In genomic region chr4:140622819-140623218, GRCm38 (mm10) we compare ENCODE assay signal across 9 mouse cellular contexts. TPM values are rescaled to one million over a fixed set of nuclear protein-coding genes. Genes with fewer than 3 reads are reported as not detected.
A peak's percentile ranks its signal among the peaks of the same experiment; 100 is the strongest.
DNase-seq lines count a peak whose midpoint lies in the region; ATAC-seq lines count a peak whose summit lies in the region.
"Had no signal": no experiment of that assay in that cellular context is flagged by ENCODE, and none has a peak within 500 bp of the region (broad histone marks: within the 10 kb centered on the region; RNA-seq: fewer than 3 reads in every experiment).

No protein-coding gene starts in this region.

- DNase-seq in neural tube, embryonic 11.5 days (ENCODE audit: low spot score) = no peak
- DNase-seq in neural tube, embryonic 10.5 days (ENCODE audit: extremely low spot score, low spot score) = no peak
- peak; percentile 67 for DNase-seq in heart, postnatal 4 days
- peak; percentile 48 for DNase-seq in yolk sac, embryonic 10.5 days (ENCODE audit: low spot score)
- DNase-seq in right cerebral cortex, postnatal 10 days (ENCODE audit: low spot score in 2 of 2) = no peak
- no peak for DNase-seq in B cell, adult 2 months
- no peak for DNase-seq in cerebellum, adult 9-11 months
- DNase-seq: cerebellum, adult 2 months had no signal

- no peak for ATAC-seq in neural tube, embryonic 11.5 days (ENCODE audit: insufficient read depth, low FRiP score, low TSS enrichment)
- no peak for ATAC-seq in limb, embryonic 13.5 days (ENCODE audit: low FRiP score, low read depth)

- H3K9ac ChIP-seq in neural tube, embryonic 11.5 days (ENCODE audit: low read length) = peak overlapping the region; percentile 35
- H3K9ac ChIP-seq in limb, embryonic 13.5 days = peak overlapping the region; percentile 48

- H3K9me3 ChIP-seq in neural tube, embryonic 11.5 days (ENCODE audit: control insufficient read depth, low read length) = no peaks in the 10 kb centered on the region
- no peaks in the 10 kb centered on the region for H3K9me3 ChIP-seq in limb, embryonic 13.5 days

- no peak overlapping the region for H3K4me2 ChIP-seq in neural tube, embryonic 11.5 days (ENCODE audit: low read depth)
- no peak overlapping the region for H3K4me2 ChIP-seq in limb, embryonic 13.5 days (replicated peaks)

- 52% methylated on average over 4 of the region's 4 CpGs for WGBS in neural tube, embryonic 11.5 days
- 24% methylated on average over 4 of the region's 4 CpGs for WGBS in limb, embryonic 13.5 days

- peaks cover 38% of the 10 kb centered on the region for H3K4me1 ChIP-seq in neural tube, embryonic 11.5 days (ENCODE audit: control insufficient read depth, insufficient read depth, low read length)
- H3K4me1 ChIP-seq in limb, embryonic 13.5 days = peaks cover 34% of the 10 kb centered on the region

- H3K36me3 ChIP-seq in neural tube, embryonic 11.5 days (ENCODE audit: control insufficient read depth, insufficient read depth, low read length) = no peaks in the 10 kb centered on the region
- peaks cover 15% of the 10 kb centered on the region; the same call in 1 of the 2 replicates for H3K36me3 ChIP-seq in limb, embryonic 13.5 days

- H3K27ac ChIP-seq in neural tube, embryonic 11.5 days (ENCODE audit: low read depth, low read length) = peak overlapping the region; percentile 94
- H3K27ac ChIP-seq in limb, embryonic 13.5 days = peak overlapping the region; percentile 52; the same call in 1 of the 2 replicates

- no peaks in the 10 kb centered on the region for H3K27me3 ChIP-seq in neural tube, embryonic 11.5 days (ENCODE audit: control insufficient read depth, insufficient read depth, low read length)
- no peaks in the 10 kb centered on the region for H3K27me3 ChIP-seq in limb, embryonic 13.5 days

- H3K4me3 ChIP-seq in neural tube, embryonic 11.5 days (ENCODE audit: low read depth, low read length) = no peak overlapping the region
- H3K4me3 ChIP-seq in limb, embryonic 13.5 days = no peak overlapping the region

RNA-seq across cellular contexts. Expression of gene Arhgef10l, which starts 43.0 kb away (rescaled TPM):
- polyA plus RNA-seq in neural tube, embryonic 11.5 days (2014; fragmentation: Nextera tagmentation; extraction: Ambion mirVana) = 20.1 and 25.3 TPM in 2 replicates
- total RNA-seq in heart, postnatal 4 days (2021) = 10 to 100 TPM; 45.9 to 46.7 TPM
- 14.9 TPM in 2 replicates for polyA plus RNA-seq in limb, embryonic 13.5 days (2015; fragmentation: Nextera tagmentation; extraction: Ambion mirVana)

Comparison
In these comparisons a context has a peak if more than half of its experiments do, and no peak if none do; other contexts are left out.
1. DNase-seq: peak in heart, postnatal 4 days (single experiment) and yolk sac, embryonic 10.5 days (single experiment); none in neural tube, embryonic 11.5 days (single experiment), neural tube, embryonic 10.5 days (single experiment), right cerebral cortex, postnatal 10 days (0 of 2), B cell, adult 2 months (0 of 2) and cerebellum, adult 9-11 months (single experiment).